Mouse (Mus musculus) G1E (cell line): Measurements from ENCODE around the gene Shb. TPM values are rescaled to one million over a fixed set of nuclear protein-coding genes. Genes with fewer than 3 reads are reported as not detected.

Experiments
- ATAC-seq: 2 replicates; pipeline ENCODE4 v1.8.0; 2016; ENCODE audit warnings: mild to moderate bottlenecking; ENCODE audit not compliant: insufficient number of reproducible peaks, poor library complexity, low FRiP score, severe bottlenecking; ENCODE audit errors: extremely low read depth
- DNase-seq: peaks from one replicate; pipeline ENCODE4 v3.0.0; 2012; ENCODE audit warnings: low spot score
- H3K27me3 ChIP-seq: 2 replicates; pipeline ENCODE4 v1.6.1; 2012; ENCODE audit warnings: mild to moderate bottlenecking, low read length, inconsistent platforms; ENCODE audit not compliant: insufficient read depth
- H3K36me3 ChIP-seq: replicated peaks from 2 replicates; pipeline ENCODE3; 2012; ENCODE audit warnings: mild to moderate bottlenecking, inconsistent platforms
- H3K4me1 ChIP-seq: 2 replicates; pipeline ENCODE4 v1.6.1; 2012; ENCODE audit warnings: low read depth, low read length, inconsistent platforms, mixed read lengths; ENCODE audit not compliant: insufficient read depth
- H3K4me3 ChIP-seq: 2 replicates; pipeline ENCODE4 v1.5.1; 2012; ENCODE audit warnings: low read depth, mild to moderate bottlenecking, inconsistent platforms, low read length, moderate library complexity, mixed read lengths
- H3K9me3 ChIP-seq: replicated peaks from 2 replicates; pipeline ENCODE4 v1.6.1; 2012; ENCODE audit warnings: inconsistent platforms
- CTCF ChIP-seq: IDR thresholded peaks from 2 replicates; pipeline ENCODE4 v1.5.1; 2012; ENCODE audit warnings: low read depth, low read length, inconsistent platforms, mixed read lengths
- GATA1 ChIP-seq: IDR thresholded peaks from 2 replicates; pipeline ENCODE4 v1.6.1; 2012; ENCODE audit warnings: borderline replicate concordance, low read length, inconsistent platforms, mixed read lengths
- GATA2 ChIP-seq: IDR thresholded peaks from 2 replicates; pipeline ENCODE4 v1.6.1; 2012; ENCODE audit warnings: low read depth, low read length, inconsistent platforms, borderline replicate concordance
- POLR2AphosphoS5 ChIP-seq: IDR thresholded peaks from 2 replicates; pipeline ENCODE4 v1.6.1; 2012; ENCODE audit warnings: low read depth, low read length, inconsistent platforms; ENCODE audit not compliant: insufficient replicate concordance
- TAL1 ChIP-seq: conservative IDR thresholded peaks from 2 replicates; pipeline ENCODE4 v1.6.1; 2012; ENCODE audit warnings: low read depth, low read length, inconsistent platforms, mixed read lengths
- polyA plus RNA-seq: library from polyadenylated mRNA; stranded (reverse); fragments of >175 nt; gene quantifications from 2 replicates; pipeline ENCODE4 v1.2.3, GENCODE M21; 2012
- total RNA-seq, 2 experiments: library from RNA; stranded (forward) in 1 of 2; stranded (reverse) in 1 of 2; fragments of 200-1000 nt in 1 of 2; fragments of >200 nt in 1 of 2; fragmentation: Nextera tagmentation in 1 of 2; gene quantifications; 2 replicates each; pipeline ENCODE4 v1.2.3; 2014 to 2017

Gene Shb
- total and polyA plus RNA-seq, 3 experiments: not detected

DNA sequence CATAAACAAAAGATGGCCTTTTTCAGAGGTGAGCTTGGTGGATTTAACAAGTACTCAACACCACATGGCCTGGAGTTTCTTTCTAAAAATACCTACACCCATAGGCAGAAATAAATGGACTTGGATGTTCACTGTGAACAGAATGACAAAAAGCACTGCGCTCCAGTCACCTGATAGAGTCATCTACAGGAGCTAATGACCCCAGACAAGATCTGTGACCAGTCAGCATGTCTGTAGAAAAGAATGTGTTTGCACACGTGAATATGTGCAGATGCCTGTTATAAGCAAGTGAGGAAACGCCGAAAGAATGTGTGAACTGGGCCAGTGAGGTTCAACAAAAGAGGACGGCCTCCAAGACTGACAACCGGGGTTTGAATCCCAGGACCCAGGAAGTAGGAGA is 63.2 kb downstream of the Shb start:
- H3K27me3 ChIP-seq: peaks cover 24% of the 10 kb centered on the region; the same call in 1 of the 2 replicates
- no peak for TF ChIP-seq CTCF
- TF ChIP-seq GATA1: no peak
- TF ChIP-seq TAL1: no peak
- no peak for TF ChIP-seq GATA2
- H3K4me1 ChIP-seq: no peaks in the 10 kb centered on the region
- no peaks in the 10 kb centered on the region for H3K36me3 ChIP-seq
- no peaks in the 10 kb centered on the region for H3K9me3 ChIP-seq
- ATAC-seq (no peak), DNase-seq (no peak)
- no peak overlapping the region for H3K4me3 ChIP-seq

DNA sequence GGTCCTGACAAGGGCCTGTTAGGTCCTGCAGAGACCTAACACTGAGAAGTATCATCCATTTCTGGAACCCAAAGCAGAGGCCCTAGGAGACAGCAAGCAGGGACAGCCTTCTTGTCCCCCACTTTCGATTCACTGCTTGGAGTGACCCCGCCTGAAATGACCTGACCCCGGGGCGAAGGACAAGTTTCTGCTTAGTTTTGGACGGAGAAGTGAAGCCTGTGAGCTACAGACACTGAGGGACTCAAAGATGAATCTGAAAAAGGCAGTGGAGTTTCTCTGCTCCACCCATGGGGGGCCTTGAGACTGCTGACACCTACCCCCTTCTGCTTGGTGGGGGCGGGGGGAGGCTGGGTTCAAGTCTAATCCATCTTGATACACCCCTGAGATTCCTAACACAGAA is 63.8 kb downstream of the Shb start:
- TF ChIP-seq GATA1 (no peak), CTCF (no peak), TAL1 (no peak), GATA2 (no peak), POLR2AphosphoS5 (no peak)
- Histone ChIP-seq H3K4me3 (no peak overlapping the region), H3K27me3 (peaks cover 24% of the 10 kb centered on the region; the same call in 1 of the 2 replicates), H3K9me3 (no peaks in the 10 kb centered on the region), H3K4me1 (no peaks in the 10 kb centered on the region), H3K36me3 (no peaks in the 10 kb centered on the region)
- DNase-seq (no peak), ATAC-seq (no peak)

DNA sequence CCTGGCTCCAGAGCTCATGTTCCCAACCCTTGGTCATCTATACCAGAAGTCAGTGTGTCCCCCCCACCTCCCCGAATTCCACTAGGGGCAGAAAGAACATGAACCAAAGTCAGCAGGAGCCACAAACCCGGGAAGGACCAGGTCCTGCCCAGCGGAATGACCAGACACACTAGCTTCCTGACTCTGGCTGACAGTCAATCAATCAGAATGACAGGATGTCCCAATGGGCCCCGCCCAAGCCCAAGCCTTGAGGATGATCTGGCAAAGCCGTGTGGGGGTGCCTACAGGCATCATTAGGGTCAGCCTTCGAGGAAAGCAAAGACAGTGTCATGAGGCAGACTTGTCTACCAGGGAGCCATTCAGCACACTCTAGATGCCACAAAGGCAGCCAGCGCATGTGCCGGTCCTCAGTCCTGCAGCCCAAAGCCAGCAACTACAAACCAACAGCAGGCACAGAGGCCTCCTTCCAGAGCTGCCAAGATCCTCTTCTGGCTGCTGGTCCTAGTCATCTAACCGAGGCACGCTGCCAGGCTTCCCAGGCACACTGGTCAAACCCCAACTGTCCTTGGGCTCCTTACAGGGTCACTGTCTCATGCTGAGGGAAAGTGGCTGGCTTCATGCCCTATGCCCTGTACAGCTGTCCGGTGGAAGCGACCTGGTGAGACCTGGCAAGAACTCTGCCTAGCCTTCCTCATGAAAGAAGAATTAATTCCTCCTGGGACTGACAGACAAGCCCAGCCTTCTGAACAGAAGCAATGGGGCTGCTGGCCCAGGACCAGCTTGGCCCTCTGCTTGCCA is 65.0 kb downstream of the Shb start:
- Histone ChIP-seq H3K4me3 (no peak overlapping the region), H3K36me3 (no peaks in the 10 kb centered on the region)

DNA sequence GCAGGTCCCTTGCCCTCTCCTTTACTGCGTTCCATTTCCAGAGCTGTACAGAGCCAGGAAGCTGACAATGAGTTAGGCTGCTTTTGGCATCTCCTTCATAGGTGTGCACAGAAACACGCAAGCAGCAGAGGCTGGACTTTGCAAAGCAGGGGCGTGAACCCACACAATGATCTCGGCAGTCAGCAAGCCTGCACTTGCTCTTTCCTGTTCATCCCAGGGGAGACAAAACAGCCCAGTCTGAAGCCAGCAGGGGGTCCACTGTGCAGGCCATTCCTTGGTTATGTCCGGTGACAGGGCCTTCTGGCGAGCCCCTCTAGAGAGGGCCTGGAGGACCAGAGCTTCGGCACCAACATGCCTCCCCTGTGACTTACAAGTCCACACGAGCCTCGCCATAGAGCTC is 67.3 kb downstream of the Shb start:
- TF ChIP-seq GATA2: no peak
- no peak for TF ChIP-seq TAL1
- no peak for TF ChIP-seq POLR2AphosphoS5
- no peak for TF ChIP-seq GATA1
- no peak for TF ChIP-seq CTCF
- no peaks in the 10 kb centered on the region for H3K9me3 ChIP-seq
- ATAC-seq: no peak
- peaks cover 25% of the 10 kb centered on the region for H3K27me3 ChIP-seq
- no peak for DNase-seq
- H3K36me3 ChIP-seq: no peaks in the 10 kb centered on the region
- no peak overlapping the region for H3K4me3 ChIP-seq
- no peaks in the 10 kb centered on the region for H3K4me1 ChIP-seq

More for the DNA sequence above, 65.0 kb downstream of the Shb start:
- peaks cover 26% of the 10 kb centered on the region for H3K27me3 ChIP-seq
- DNase-seq: no peak
- H3K4me1 ChIP-seq: no peaks in the 10 kb centered on the region
- ATAC-seq: no peak
- no peak for TF ChIP-seq CTCF
- TF ChIP-seq POLR2AphosphoS5: no peak
- TF ChIP-seq GATA1: no peak
- no peak for TF ChIP-seq GATA2
- TF ChIP-seq TAL1: no peak
- no peaks in the 10 kb centered on the region for H3K9me3 ChIP-seq

DNA sequence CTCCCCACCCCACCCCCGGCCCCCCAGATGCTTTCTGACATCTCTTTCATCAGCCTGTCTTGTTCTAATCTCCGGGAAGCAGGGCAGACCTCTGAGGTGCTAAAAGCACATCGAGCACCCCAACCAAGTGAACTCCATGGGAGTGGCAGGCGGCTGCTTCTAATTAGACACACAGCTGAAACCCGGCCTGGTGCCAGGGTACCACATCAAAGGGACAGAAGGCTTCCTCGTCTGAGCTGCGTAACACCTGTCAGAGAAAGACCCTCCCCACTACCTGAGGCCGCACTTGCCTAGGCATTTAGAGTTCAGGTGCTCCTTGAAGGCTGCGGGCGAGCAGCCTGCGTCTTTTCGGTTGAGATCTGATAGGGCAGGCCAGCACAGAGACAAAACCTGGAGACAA is 67.7 kb downstream of the Shb start:
- DNase-seq (no peak), ATAC-seq (no peak)
- Histone ChIP-seq H3K9me3 (no peaks in the 10 kb centered on the region), H3K4me3 (no peak overlapping the region), H3K27me3 (peaks cover 27% of the 10 kb centered on the region), H3K36me3 (no peaks in the 10 kb centered on the region), H3K4me1 (no peaks in the 10 kb centered on the region)
- TF ChIP-seq POLR2AphosphoS5 (no peak), TAL1 (no peak), CTCF (no peak), GATA1 (no peak), GATA2 (no peak)

- TF ChIP-seq TAL1: no peak
- TF ChIP-seq POLR2AphosphoS5: no peak
- TF ChIP-seq GATA2: no peak
- TF ChIP-seq GATA1: no peak
- no peak for TF ChIP-seq CTCF
- H3K36me3 ChIP-seq: no peaks in the 10 kb centered on the region
- ATAC-seq (no peak), DNase-seq (no peak)
- no peak overlapping the region for H3K4me3 ChIP-seq
- no peaks in the 10 kb centered on the region for H3K4me1 ChIP-seq
- peaks cover 30% of the 10 kb centered on the region for H3K27me3 ChIP-seq
- H3K9me3 ChIP-seq: no peaks in the 10 kb centered on the region
Observed at GRCm38 (mm10) chr4:45464123-45464522, 68.1 kb downstream of the Shb start.

DNA sequence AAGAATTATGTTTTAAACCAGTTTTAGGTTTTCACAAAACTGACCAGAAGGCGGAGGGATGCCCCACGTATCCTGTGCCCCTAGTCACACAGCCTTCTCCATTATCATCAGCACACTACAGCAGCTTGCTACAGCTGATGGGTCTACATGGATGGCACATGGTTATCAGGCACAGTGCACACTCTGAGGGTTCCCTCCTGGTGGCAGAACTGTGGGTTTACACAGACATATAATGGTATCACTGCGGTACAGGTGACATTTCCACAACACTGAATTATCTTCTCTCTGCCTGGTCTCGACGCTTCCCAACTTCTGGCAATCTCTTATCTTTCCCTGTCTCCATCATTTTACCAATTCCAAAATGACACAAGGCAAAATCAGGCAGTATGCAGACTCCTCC is 69.6 kb downstream of the Shb start:
- H3K36me3 ChIP-seq: no peaks in the 10 kb centered on the region
- no peaks in the 10 kb centered on the region for H3K9me3 ChIP-seq
- H3K4me3 ChIP-seq: no peak overlapping the region
- TF ChIP-seq GATA2: no peak
- no peak for TF ChIP-seq POLR2AphosphoS5
- no peak for TF ChIP-seq TAL1
- TF ChIP-seq GATA1: no peak
- no peak for TF ChIP-seq CTCF
- no peaks in the 10 kb centered on the region for H3K4me1 ChIP-seq
- no peak for DNase-seq
- ATAC-seq: no peak
- H3K27me3 ChIP-seq: peaks cover 41% of the 10 kb centered on the region
